7 mouse cellular contexts compared by ENCODE assay signal in the genomic region with DNA sequence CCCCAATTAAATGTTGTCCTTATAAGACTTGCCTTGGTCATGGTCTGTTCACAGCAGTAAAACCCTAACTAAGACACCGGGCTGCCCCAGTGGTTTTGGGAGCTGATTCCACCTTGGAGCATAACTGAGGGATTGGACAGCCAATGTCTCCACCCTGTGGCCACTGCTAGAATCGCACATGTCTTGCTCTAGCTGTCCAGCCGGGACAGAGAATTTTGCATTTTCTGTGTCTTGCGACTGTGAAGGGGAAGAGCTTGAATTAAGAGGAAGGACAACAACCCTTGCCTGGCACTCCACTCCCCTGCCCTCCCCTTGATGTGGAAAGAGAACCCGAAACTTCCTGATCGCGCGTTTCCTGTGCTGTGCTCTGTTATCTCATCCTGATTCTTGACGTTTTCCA. TPM values are rescaled to one million over a fixed set of nuclear protein-coding genes. Genes with fewer than 3 reads are reported as not detected.
DNase-seq lines count a peak whose midpoint lies in the region; ATAC-seq lines count a peak whose summit lies in the region.

No protein-coding gene starts in this region.

- H3K4me3 ChIP-seq in limb, embryonic 11.5 days (ENCODE audit: low read depth, low read length), result no peak overlapping the region

- no peak overlapping the region for H3K9ac ChIP-seq in limb, embryonic 11.5 days (ENCODE audit: low read length)

- DNase-seq in adrenal gland, adult 2 months, result peak; percentile 68
- DNase-seq in cerebellum, postnatal 4 days (ENCODE audit: low spot score in 2 of 2), result peak; percentile 81 to 84
- peak; percentile 38 to 42 for DNase-seq in gastrocnemius, adult 8-10 months (ENCODE audit: low spot score in 2 of 2)
- DNase-seq in kidney, adult 8-10 months, result peak; percentile 45 to 79
- DNase-seq in limb, embryonic 11.5 days (ENCODE audit: low spot score), result peak; percentile 91
- peak; percentile 64 to 87 for DNase-seq in monocyte, adult 2 months (ENCODE audit: low read depth in 1 of 2, low spot score in 2 of 2)
- peak; percentile 36 to 53 for DNase-seq in spleen, postnatal 14 days (ENCODE audit: low spot score in 2 of 2)

- H3K27ac ChIP-seq in limb, embryonic 11.5 days (replicated peaks; ENCODE audit: low read depth, low read length), result no peak overlapping the region

- no peak for ATAC-seq in limb, embryonic 11.5 days (ENCODE audit: insufficient number of reproducible peaks, low FRiP score, low TSS enrichment, low read depth)

- H3K4me2 ChIP-seq in limb, embryonic 11.5 days (ENCODE audit: low read depth, severe bottlenecking), result no peak overlapping the region

- H3K27me3 ChIP-seq in limb, embryonic 11.5 days (ENCODE audit: control insufficient read depth, insufficient read depth, low read length), result no peaks in the 10 kb centered on the region

- H3K4me1 ChIP-seq in limb, embryonic 11.5 days (ENCODE audit: control insufficient read depth, insufficient read depth, low read length), result no peaks in the 10 kb centered on the region

- no peaks in the 10 kb centered on the region for H3K36me3 ChIP-seq in limb, embryonic 11.5 days (ENCODE audit: control insufficient read depth, insufficient read depth, low read length)

- H3K9me3 ChIP-seq in limb, embryonic 11.5 days (ENCODE audit: control insufficient read depth, low read length), result no peaks in the 10 kb centered on the region

- 20% methylated on average over 9 of the region's 9 CpGs for WGBS in limb, embryonic 11.5 days

RNA-seq across cellular contexts. Expression of gene Cd300lb, which starts 21.3 kb away (rescaled TPM):
- total RNA-seq in adrenal gland, adult 2 months (2021), result 1 to 10 TPM in 1 of 2 experiments, under 1 TPM in 1; 0.86 to 1.1 TPM
- 0.42 and 0.46 TPM in 2 replicates for polyA plus RNA-seq in adrenal gland, adult 2 months (2012; rRNA removed)
- total RNA-seq in gastrocnemius, adult 8-10 months (2022), result under 1 TPM; 0.12 to 0.17 (median 0.16) TPM
- not detected in 2 replicates for polyA plus RNA-seq in limb, embryonic 11.5 days (2014; fragmentation: Nextera tagmentation; extraction: Ambion mirVana)

RNA-seq across cellular contexts. Expression of gene Cd300a, which starts 23.0 kb away (rescaled TPM):
- total RNA-seq in adrenal gland, adult 2 months (2021), result 1 to 10 TPM; 1.5 TPM
- 0.80 and 0.81 TPM in 2 replicates for polyA plus RNA-seq in adrenal gland, adult 2 months (2012; rRNA removed)
- under 1 TPM; 0.29 to 0.54 (median 0.34) TPM for total RNA-seq in gastrocnemius, adult 8-10 months (2022)
- 0.45 and 0.61 TPM in 2 replicates for polyA plus RNA-seq in limb, embryonic 11.5 days (2014; fragmentation: Nextera tagmentation; extraction: Ambion mirVana)

RNA-seq across cellular contexts. Expression of gene Cd300c, which starts 56.1 kb away (rescaled TPM):
- not detected for total RNA-seq in adrenal gland, adult 2 months (2021)
- 0.58 TPM in 1 of 2 replicates, not detected in the other for polyA plus RNA-seq in adrenal gland, adult 2 months (2012; rRNA removed)
- not detected for total RNA-seq in gastrocnemius, adult 8-10 months (2022)
- polyA plus RNA-seq in limb, embryonic 11.5 days (2014; fragmentation: Nextera tagmentation; extraction: Ambion mirVana), result not detected in 2 replicates

Comparison
In these comparisons a context has a peak if more than half of its experiments do, and no peak if none do; other contexts are left out.
1. DNase-seq: peak in every context shown above with its lines; median percentile 91 in limb, embryonic 11.5 days; 82 in cerebellum, postnatal 4 days; 76 in monocyte, adult 2 months; 68 in adrenal gland, adult 2 months; 62 in kidney, adult 8-10 months; 44 in spleen, postnatal 14 days; 40 in gastrocnemius, adult 8-10 months.